Mouse (Mus musculus) midbrain, embryonic 14.5 days (tissue): Measurements from ENCODE around the gene 4931423N10Rik. TPM values are rescaled to one million over a fixed set of nuclear protein-coding genes. Genes with fewer than 3 reads are reported as not detected.

Experiments used
- ATAC-seq: fragments of 200-750 bp; cut with Nextera tagmentation; 2 replicates; pipeline ENCODE4 v1.8.0; 2017; ENCODE audit warnings: moderate number of reproducible peaks, moderate library complexity; ENCODE audit not compliant: low FRiP score, low TSS enrichment
- DNase-seq: peaks from one replicate; pipeline ENCODE4 v3.0.0-alpha.2; 2015
- H3K27ac ChIP-seq: fragments of 300-500 bp; sonication (generic); replicated peaks from 2 replicates; pipeline ENCODE4 v1.5.1; 2014; ENCODE audit warnings: mild to moderate bottlenecking, low read depth, low read length, moderate library complexity
- H3K27me3 ChIP-seq: fragments of 300-500 bp; sonication (generic); 2 replicates; pipeline ENCODE4 v1.6.1; 2014; ENCODE audit warnings: low read length, control low read depth, mixed read lengths; ENCODE audit not compliant: control insufficient read depth, insufficient read depth
- H3K36me3 ChIP-seq: fragments of 300-500 bp; sonication (generic); 2 replicates; pipeline ENCODE4 v1.6.1; 2014; ENCODE audit warnings: low read length, control low read depth; ENCODE audit not compliant: control insufficient read depth, insufficient read depth
- H3K4me1 ChIP-seq: fragments of 300-500 bp; sonication (generic); 2 replicates; pipeline ENCODE4 v1.6.1; 2014; ENCODE audit warnings: mild to moderate bottlenecking, antibody characterized with exemption, low read length, control low read depth; ENCODE audit not compliant: control insufficient read depth, insufficient read depth
- H3K4me2 ChIP-seq: fragments of 300-500 bp; sonication (generic); 2 replicates; pipeline ENCODE4 v1.6.1; 2014; ENCODE audit warnings: mild to moderate bottlenecking, low read length, moderate library complexity
- H3K4me3 ChIP-seq: fragments of 300-500 bp; sonication (generic); replicated peaks from 2 replicates; pipeline ENCODE4 v1.5.1; 2014; ENCODE audit warnings: low read depth, low read length
- H3K9ac ChIP-seq: fragments of 300-500 bp; sonication (generic); replicated peaks from 2 replicates; pipeline ENCODE4 v1.6.1; 2014; ENCODE audit warnings: mild to moderate bottlenecking, low read length, moderate library complexity
- H3K9me3 ChIP-seq: fragments of 300-500 bp; sonication (generic); 2 replicates; pipeline ENCODE4 v1.6.1; 2016; ENCODE audit warnings: low read length, control low read depth, mixed read lengths; ENCODE audit not compliant: control insufficient read depth
- WGBS: fragments of 180-500 bp; shearing (Covaris S2); extraction: QIAGEN DNeasy Blood & Tissue Kit; methylation state at CpG from one replicate; pipeline ENCODE4 v1.1.7; 2014; 5-methylcytosine and 5-hydroxymethylcytosine counted together
- polyA plus RNA-seq: library from polyadenylated mRNA; unstranded; fragments of >200 nt; fragmentation: Nextera tagmentation; extraction: Ambion mirVana; gene quantifications from 2 replicates; pipeline ENCODE4 v1.2.1, GENCODE M21; 2014

The 4931423N10Rik gene
- polyA plus RNA-seq, result not detected in 2 replicates

DNA sequence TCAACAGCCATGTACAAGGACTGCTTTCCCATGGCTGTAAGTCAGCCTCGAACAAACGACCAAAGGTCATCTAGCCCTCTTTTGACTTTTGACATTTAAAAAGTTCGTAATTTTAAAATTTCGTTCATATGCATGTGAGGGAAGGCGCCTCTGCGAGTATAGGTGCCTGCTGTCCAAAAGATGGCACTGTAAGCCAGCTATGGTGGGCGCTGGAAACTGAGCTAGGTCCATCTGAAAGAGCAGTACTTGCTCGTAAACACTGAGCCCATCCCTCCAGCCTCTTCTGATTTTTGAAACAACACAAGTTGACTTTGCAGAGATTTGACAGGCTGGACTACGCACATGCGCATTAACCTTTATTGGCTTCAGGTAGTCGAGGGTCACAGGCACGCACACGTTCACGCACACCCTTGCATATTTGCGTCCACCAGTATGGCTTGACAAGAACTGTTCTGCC, at the start of gene 4931423N10Rik:
Gene 4931423N10Rik (plus strand): TSS at position 407 of the 457 bp plus-strand sequence.
- peak; percentile 23 for DNase-seq
- H3K27ac ChIP-seq, result no peak within 1 kb of the TSS
- H3K4me3 ChIP-seq, result no peak within 1 kb of the TSS
- ATAC-seq, result no peak
- H3K36me3 ChIP-seq, result no peaks in the 10 kb centered on the region
- H3K4me1 ChIP-seq, result no peaks in the 10 kb centered on the region
- H3K4me2 ChIP-seq, result no peak within 1 kb of the TSS
- H3K27me3 ChIP-seq, result no peaks in the 10 kb centered on the region
- 82% methylated on average over 15 of the region's 15 CpGs for WGBS
- no peak within 1 kb of the TSS for H3K9ac ChIP-seq
- no peaks in the 10 kb centered on the region for H3K9me3 ChIP-seq

DNA sequence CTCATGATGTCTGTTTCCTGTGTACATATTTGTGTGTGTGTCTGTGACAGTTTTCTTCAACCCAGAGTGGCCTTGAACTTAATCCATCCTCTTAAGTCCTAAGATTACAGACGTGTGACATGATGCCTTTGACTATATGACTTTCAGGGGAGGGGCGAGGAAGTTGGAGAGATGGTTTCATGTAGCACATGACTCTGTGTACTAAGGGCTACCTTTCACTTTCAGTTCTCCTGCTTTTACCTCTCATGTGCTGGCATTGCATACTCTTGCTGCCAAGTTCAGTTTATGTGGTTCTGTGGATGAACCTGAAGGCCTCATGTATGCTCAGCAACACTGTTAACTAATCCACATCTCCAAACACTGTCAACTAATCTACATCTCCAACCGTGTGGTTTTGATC, 35.0 kb upstream of the 4931423N10Rik start:
- Histone ChIP-seq H3K27ac (no peak overlapping the region), H3K36me3 (peaks cover 79% of the 10 kb centered on the region), H3K4me3 (no peak overlapping the region), H3K4me1 (no peaks in the 10 kb centered on the region), H3K9ac (no peak overlapping the region), H3K4me2 (no peak overlapping the region), H3K9me3 (no peaks in the 10 kb centered on the region), H3K27me3 (no peaks in the 10 kb centered on the region)
- no peak for DNase-seq
- ATAC-seq, result no peak
- WGBS, result 90% methylated on average over 3 of the region's 3 CpGs

DNA sequence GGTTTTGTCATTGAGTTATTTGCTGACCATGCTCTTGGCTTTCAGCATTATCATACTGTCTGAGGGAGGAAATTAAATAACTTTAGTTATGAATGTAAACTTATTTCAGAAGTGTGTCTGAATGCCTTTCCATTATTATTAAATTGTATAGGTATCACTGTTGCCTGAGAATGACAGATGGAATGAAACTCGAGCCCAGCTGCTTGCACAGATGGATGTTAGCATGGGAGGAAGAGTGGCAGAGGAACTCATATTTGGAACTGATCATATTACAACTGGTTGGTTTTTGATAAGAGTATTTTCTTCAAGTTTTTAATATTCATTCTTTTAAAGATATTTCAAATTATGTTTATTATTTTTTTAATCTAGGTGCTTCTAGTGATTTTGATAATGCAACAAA, 12.9 kb upstream of the 4931423N10Rik start:
- Histone ChIP-seq H3K27me3 (no peaks in the 10 kb centered on the region), H3K9ac (no peak overlapping the region), H3K9me3 (no peaks in the 10 kb centered on the region), H3K36me3 (peaks cover 73% of the 10 kb centered on the region), H3K27ac (no peak overlapping the region), H3K4me3 (no peak overlapping the region), H3K4me1 (no peaks in the 10 kb centered on the region), H3K4me2 (no peak overlapping the region)
- no peak for DNase-seq
- no peak for ATAC-seq
- 84% methylated on average over 1 of the region's 1 CpGs for WGBS

DNA sequence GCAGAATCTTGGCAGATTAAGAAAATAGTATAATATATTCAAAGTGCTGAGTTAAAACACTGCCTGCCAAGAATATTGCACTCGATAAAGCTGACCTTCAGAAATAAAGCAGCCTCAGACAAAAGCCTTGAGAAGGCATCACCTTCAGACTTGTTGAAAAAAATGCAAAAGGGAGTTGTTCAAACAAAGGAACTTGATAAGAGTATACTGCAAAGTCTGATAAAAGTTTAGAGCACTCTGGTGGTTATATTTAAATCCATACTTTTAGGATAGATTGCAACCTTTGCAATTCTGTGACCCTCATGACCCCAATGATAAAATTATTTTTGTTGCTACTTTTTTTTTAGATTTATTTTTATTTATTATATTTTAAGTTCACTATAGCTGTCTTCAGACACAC, 6.2 kb upstream of the 4931423N10Rik start:
- Histone ChIP-seq H3K9me3 (no peaks in the 10 kb centered on the region), H3K27me3 (no peaks in the 10 kb centered on the region), H3K27ac (no peak overlapping the region), H3K4me3 (no peak overlapping the region), H3K9ac (no peak overlapping the region), H3K36me3 (peaks cover 23% of the 10 kb centered on the region), H3K4me1 (no peaks in the 10 kb centered on the region), H3K4me2 (no peak overlapping the region)
- DNase-seq (no peak), ATAC-seq (no peak)
- 91% methylated on average over 1 of the region's 1 CpGs for WGBS

DNA sequence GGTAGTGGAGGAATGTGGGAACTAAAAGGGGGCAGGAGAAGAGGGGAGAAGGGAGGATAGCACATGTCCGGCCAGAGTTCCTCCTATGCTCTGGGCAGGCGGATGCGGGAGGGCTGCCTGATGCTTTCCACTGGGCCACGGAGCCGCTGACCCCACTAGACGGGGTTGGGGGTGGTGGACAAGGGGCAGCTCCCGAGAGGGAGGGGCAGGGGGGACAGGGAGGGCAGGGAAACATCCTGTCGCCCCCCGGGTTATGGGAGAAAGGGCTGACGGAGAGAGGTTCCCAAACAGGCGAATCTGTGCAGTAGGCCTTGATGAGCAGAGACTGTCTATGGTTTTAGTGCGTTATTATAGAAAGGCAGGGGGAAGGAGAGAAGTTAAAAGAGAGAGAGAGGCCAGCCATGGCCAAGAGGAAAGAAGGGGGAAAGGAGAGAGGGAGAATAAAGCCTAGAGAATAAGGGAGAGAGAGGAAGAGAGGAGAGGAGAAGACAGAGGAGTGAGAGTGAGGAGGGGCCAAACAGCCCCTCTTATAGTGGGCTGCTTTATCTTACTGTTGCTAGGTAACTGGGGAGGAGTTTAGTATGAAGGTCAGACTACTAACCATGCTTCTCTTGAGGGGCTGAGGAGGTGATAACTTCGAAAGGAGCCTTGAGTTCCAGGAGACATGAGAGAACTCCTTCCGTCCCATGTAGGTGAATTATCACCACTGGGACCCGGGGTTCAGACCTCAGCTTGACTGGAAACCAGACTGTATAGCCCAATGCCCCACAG, 4.2 kb upstream of the 4931423N10Rik start:
- 66% methylated on average over 15 of the region's 15 CpGs for WGBS
- DNase-seq, result no peak
- Histone ChIP-seq H3K27ac (no peak overlapping the region), H3K9me3 (no peaks in the 10 kb centered on the region), H3K36me3 (peaks cover 13% of the 10 kb centered on the region), H3K9ac (no peak overlapping the region), H3K4me2 (no peak overlapping the region), H3K4me1 (no peaks in the 10 kb centered on the region), H3K27me3 (no peaks in the 10 kb centered on the region), H3K4me3 (no peak overlapping the region)
- peak; percentile 20; the same call in 1 of the 2 replicates for ATAC-seq

DNA sequence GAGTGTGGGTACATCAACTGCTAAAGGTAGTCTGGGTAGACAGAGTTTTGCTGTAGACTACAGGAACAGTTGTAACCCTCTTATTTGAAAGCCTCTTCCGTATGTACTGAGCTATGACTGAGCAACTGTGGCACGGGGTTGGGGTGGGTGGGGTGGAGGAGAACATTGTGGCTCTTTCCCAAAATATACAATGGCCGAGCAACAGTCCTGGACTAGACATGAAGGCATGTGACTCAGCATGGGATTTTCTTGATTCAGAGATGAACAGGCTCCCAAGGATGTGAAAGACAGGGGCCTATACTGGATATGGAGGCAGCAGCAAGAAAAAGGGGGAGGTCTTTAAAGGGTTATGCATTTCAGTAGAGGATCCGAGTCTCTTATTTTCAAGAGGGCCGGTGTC, 6.4 kb downstream of the 4931423N10Rik start:
- H3K36me3 ChIP-seq, result no peaks in the 10 kb centered on the region
- H3K9me3 ChIP-seq, result no peaks in the 10 kb centered on the region
- ATAC-seq (no peak), DNase-seq (no peak)
- H3K9ac ChIP-seq, result no peak overlapping the region
- no peak overlapping the region for H3K4me3 ChIP-seq
- H3K27ac ChIP-seq, result no peak overlapping the region
- WGBS, result 90% methylated on average over 5 of the region's 5 CpGs
- no peaks in the 10 kb centered on the region for H3K4me1 ChIP-seq
- no peaks in the 10 kb centered on the region for H3K27me3 ChIP-seq
- H3K4me2 ChIP-seq, result no peak overlapping the region

DNA sequence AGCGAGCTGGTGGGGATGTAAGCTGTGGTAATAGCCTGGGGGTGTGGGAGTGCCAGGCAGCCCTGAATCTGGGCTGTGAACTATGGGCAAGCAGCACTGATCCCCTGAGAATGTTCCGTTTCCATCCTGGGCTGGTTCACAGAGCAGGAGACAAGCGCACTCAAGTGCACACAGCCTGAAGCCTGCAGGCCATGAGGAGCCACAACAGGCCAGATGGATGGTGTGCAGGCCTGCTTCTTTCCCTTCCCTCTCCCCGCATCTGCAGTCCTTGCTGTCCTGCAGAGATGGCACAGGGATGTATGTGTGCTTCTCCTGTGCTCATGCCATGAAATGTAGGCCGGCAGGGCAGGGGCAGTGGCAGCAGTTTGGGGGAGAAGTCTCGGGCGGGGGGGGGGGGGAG, 17.9 kb downstream of the 4931423N10Rik start:
- no peaks in the 10 kb centered on the region for H3K9me3 ChIP-seq
- ATAC-seq (no peak), DNase-seq (no peak)
- no peaks in the 10 kb centered on the region for H3K36me3 ChIP-seq
- H3K27me3 ChIP-seq, result no peaks in the 10 kb centered on the region
- WGBS, result 57% methylated on average over 7 of the region's 7 CpGs
- no peak overlapping the region for H3K9ac ChIP-seq
- no peak overlapping the region for H3K27ac ChIP-seq
- H3K4me3 ChIP-seq, result no peak overlapping the region
- H3K4me2 ChIP-seq, result no peak overlapping the region
- H3K4me1 ChIP-seq, result no peaks in the 10 kb centered on the region

DNA sequence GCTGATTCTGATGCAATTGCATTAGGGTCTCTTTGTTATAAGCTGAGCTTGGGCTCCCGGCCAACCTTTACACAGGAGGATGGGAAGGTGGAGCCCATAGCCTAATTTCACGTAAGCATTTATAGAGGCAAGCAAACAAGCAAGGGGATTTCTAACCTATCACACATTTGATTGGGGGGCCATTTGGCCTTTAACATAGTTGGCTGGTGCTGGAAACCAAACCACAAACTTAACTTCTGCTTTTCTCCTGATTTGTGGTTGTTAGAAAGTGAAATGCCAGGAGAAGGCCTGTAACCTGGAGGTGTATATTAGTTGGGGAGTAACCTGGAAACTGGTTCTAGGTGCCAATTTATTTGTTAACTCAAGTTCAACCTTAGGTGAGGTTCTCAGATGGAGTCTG, 21.2 kb downstream of the 4931423N10Rik start:
- WGBS, result 77% methylated on average over 2 of the region's 2 CpGs
- no peak overlapping the region for H3K4me3 ChIP-seq

More for the DNA sequence above, 21.2 kb downstream of the 4931423N10Rik start:
- Histone ChIP-seq H3K27ac (no peak overlapping the region), H3K4me2 (no peak overlapping the region), H3K27me3 (no peaks in the 10 kb centered on the region), H3K36me3 (no peaks in the 10 kb centered on the region), H3K9me3 (no peaks in the 10 kb centered on the region), H3K4me1 (no peaks in the 10 kb centered on the region), H3K9ac (no peak overlapping the region)
- ATAC-seq (no peak), DNase-seq (no peak)
